Comparison of ENCODE assay signal across 10 mouse cellular contexts in genomic region chr16:35414616-35415015, GRCm38 (mm10).
"Had no signal": no experiment of that assay in that cellular context is flagged by ENCODE, and none has a peak within 500 bp of the region (broad histone marks: within the 10 kb centered on the region; RNA-seq: fewer than 3 reads in every experiment).

No protein-coding gene starts in this region.

- H3K4me1 ChIP-seq: limb, embryonic 15.5 days; liver, embryonic 12.5 days; lung, embryonic 15.5 days; midbrain, embryonic 13.5 days had no signal

- H3K4me3 ChIP-seq: left cerebral cortex, adult 2 months; limb, embryonic 15.5 days; liver, embryonic 12.5 days; lung, embryonic 15.5 days; midbrain, embryonic 13.5 days had no signal

- ATAC-seq: hindbrain, embryonic 16.5 days; inflammation-experienced regulatory T-cells, adult 6 months; intestine, postnatal 0 days; liver, embryonic 12.5 days; midbrain, embryonic 13.5 days had no signal

- H3K4me2 ChIP-seq: limb, embryonic 15.5 days; liver, embryonic 12.5 days; lung, embryonic 15.5 days; midbrain, embryonic 13.5 days had no signal

- H3K9ac ChIP-seq: limb, embryonic 15.5 days; liver, embryonic 12.5 days; lung, embryonic 15.5 days; midbrain, embryonic 13.5 days had no signal

- H3K9me3 ChIP-seq: limb, embryonic 15.5 days; liver, embryonic 12.5 days; lung, embryonic 15.5 days; midbrain, embryonic 13.5 days had no signal

- H3K27ac ChIP-seq: left cerebral cortex, adult 2 months; limb, embryonic 15.5 days; liver, embryonic 12.5 days; lung, embryonic 15.5 days; midbrain, embryonic 13.5 days had no signal

- H3K27me3 ChIP-seq: limb, embryonic 15.5 days; liver, embryonic 12.5 days; lung, embryonic 15.5 days; midbrain, embryonic 13.5 days had no signal

- DNase-seq: thymus, adult 18-20 months; thymus, postnatal 25 days had no signal

- H3K36me3 ChIP-seq: lung, embryonic 15.5 days; midbrain, embryonic 13.5 days had no signal
